Mouse (Mus musculus) bone marrow macrophage, adult 2 months (primary cell): ENCODE data around the gene Lrrc4.

Source experiments
- CTCF ChIP-seq: IDR thresholded peaks from 2 replicates; pipeline ENCODE4 v1.5.1; 2012; ENCODE audit warnings: low read depth, mild to moderate bottlenecking, low read length, moderate library complexity
- POLR2A ChIP-seq: IDR thresholded peaks from 2 replicates; pipeline ENCODE4 v1.6.1; 2012; ENCODE audit warnings: mild to moderate bottlenecking, low read depth, low read length, borderline replicate concordance

DNA sequence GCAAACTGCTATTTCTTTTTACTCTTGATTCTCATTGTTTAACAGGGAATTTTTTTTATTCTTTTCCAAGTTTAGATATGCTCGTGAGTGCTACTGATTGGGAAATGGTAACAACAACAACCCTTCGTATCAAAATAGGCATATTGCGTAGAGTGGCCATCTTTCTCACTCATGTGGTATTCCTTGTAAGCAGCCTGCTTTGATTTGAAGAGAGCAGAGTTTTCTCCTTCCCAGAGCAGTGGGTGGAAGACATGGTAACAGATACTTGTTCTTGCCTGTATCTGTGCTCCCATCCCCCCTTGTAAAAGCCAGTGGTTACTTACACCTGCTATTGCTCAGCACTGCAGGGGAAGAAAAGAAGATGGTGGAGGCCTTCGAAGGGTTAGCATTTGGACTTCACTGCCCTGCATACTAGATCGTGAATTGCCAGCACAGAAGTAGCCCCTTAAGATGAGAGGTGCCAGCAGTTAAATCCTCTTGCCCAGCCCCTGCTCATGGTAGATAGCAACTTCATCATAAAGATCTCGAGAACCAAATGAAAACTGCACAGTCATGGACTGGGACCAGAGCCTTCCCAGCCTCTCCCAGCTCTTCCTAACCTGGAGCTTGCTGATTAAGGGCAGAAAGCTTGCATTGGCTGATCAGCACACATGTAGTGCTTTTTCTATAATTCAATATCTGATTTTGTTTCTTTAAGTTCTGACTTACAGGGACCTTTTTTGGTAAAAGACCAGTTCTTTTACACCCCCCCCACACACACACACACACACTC, 77.2 kb downstream of the Lrrc4 start:
- no peak for TF ChIP-seq POLR2A
- no peak for TF ChIP-seq CTCF
